Mouse (Mus musculus): ENCODE measurements around the gene Plekho2. TPM values are rescaled to one million over a fixed set of nuclear protein-coding genes. Genes with fewer than 3 reads are reported as not detected.

Gene Plekho2
- total and polyA plus RNA-seq, 2 experiments from 2014 or later: 8.3 to 21.0 TPM

DNA sequence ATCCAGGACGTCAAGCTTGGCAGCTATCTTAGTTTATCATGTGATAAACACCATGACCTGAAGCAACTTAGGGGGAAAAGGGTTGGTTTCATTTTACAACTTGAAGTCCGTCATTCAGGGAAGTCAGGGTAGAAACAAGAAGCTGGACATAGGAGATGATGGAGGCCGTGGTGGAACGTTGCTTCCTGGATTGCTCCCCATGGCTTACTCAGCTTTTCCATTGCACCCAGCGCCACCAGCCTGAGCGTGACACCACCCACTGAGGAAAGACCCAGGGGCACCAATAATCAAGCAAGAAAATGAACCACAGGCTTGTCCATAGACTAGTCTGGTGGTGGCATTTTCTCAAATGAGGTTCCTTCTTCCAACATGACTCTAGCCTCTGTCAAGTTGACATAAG lies 11.1 kb downstream of the Plekho2 start:
- no peak overlapping the region for H3K9ac ChIP-seq (replicated peaks; ENCODE audit: low read depth, low read length)
- H3K4me2 ChIP-seq (ENCODE audit: low read depth, low read length): no peak overlapping the region
- peak overlapping the region; percentile 64; the same call in 1 of the 2 replicates for H3K27ac ChIP-seq (ENCODE audit: low read depth)
- DNase-seq (ENCODE audit: low spot score) (no peak), ATAC-seq (ENCODE audit: insufficient read depth, low read depth) (no peak)
- no peaks in the 10 kb centered on the region for H3K9me3 ChIP-seq (replicated peaks; ENCODE audit: control insufficient read depth, low read length)
- H3K36me3 ChIP-seq (replicated peaks; ENCODE audit: control insufficient read depth, insufficient read depth, low read length): peaks cover 30% of the 10 kb centered on the region
- 82% methylated on average over 6 of the region's 6 CpGs for WGBS
- no peaks in the 10 kb centered on the region for H3K4me1 ChIP-seq (ENCODE audit: control insufficient read depth, insufficient read depth)
- H3K4me3 ChIP-seq (ENCODE audit: low read depth, low read length): no peak overlapping the region
- no peak for TF ChIP-seq EP300 (IDR thresholded peaks at IDR 0.05; ENCODE audit: low read depth)
- no peaks in the 10 kb centered on the region for H3K27me3 ChIP-seq (ENCODE audit: control insufficient read depth, insufficient read depth, low read length)

DNA sequence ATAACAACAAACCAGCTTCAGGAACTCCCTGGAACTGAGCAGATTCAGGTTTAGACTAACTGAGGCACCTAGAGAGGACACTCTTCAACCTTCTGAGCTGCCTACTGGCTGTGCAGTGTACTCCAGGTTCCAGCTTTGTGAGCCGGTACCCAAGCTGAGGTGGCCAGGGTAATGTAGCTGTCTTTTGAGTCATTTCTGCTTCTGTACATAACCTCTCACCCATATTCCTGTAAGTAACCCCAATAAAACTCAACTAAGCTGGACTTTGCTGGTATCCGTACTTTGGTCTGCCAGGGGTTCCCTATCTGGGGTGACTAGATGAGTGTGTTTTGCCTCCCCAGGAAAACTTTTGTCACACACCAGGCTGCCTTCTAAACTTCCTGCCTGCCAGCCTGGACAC lies 15.1 kb downstream of the Plekho2 start:
- no peak overlapping the region for H3K9ac ChIP-seq (replicated peaks; ENCODE audit: low read depth, low read length)

DNA sequence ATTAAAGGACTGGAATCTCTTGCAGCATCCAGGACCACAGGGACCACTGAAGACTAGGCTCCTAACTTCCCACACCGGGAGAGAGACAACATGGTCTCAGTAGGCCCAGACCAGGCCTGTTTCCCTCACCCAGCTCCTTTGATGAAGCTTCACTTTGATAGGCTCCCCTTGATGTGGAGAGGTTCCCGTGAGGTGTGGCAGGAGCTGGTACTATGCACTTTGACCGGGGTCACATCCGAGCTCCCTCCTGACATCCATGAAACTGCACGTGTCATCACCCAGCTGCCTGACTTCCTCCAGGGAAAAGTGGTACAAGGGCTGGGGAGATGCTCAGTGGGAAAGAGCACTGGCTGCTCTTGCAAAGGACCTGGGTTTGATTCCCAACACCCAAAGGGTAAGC lies 16.8 kb downstream of the Plekho2 start:
- DNase-seq (ENCODE audit: low spot score) (no peak), ATAC-seq (ENCODE audit: insufficient read depth, low read depth) (no peak)
- peaks cover 8% of the 10 kb centered on the region; the same call in 1 of the 2 replicates for H3K4me1 ChIP-seq (ENCODE audit: control insufficient read depth, insufficient read depth)
- no peak for TF ChIP-seq CTCF (IDR thresholded peaks at IDR 0.05; ENCODE audit: low read depth)
- no peak for TF ChIP-seq EP300 (IDR thresholded peaks at IDR 0.05; ENCODE audit: low read depth)
- H3K36me3 ChIP-seq (replicated peaks; ENCODE audit: control insufficient read depth, insufficient read depth, low read length): peaks cover 40% of the 10 kb centered on the region
- no peak overlapping the region for H3K9ac ChIP-seq (replicated peaks; ENCODE audit: low read depth, low read length)
- no peak overlapping the region for H3K27ac ChIP-seq (ENCODE audit: low read depth)
- H3K4me3 ChIP-seq (ENCODE audit: low read depth, low read length): no peak overlapping the region
- WGBS: 86% methylated on average over 5 of the region's 5 CpGs
- H3K4me2 ChIP-seq (ENCODE audit: low read depth, low read length): no peak overlapping the region
- H3K9me3 ChIP-seq (replicated peaks; ENCODE audit: control insufficient read depth, low read length): no peaks in the 10 kb centered on the region
- no peaks in the 10 kb centered on the region for H3K27me3 ChIP-seq (ENCODE audit: control insufficient read depth, insufficient read depth, low read length)

More for the DNA sequence above, 15.1 kb downstream of the Plekho2 start:
- Histone ChIP-seq H3K4me2 (ENCODE audit: low read depth, low read length) (no peak overlapping the region), H3K27me3 (ENCODE audit: control insufficient read depth, insufficient read depth, low read length) (no peaks in the 10 kb centered on the region), H3K27ac (ENCODE audit: low read depth) (no peak overlapping the region), H3K4me3 (ENCODE audit: low read depth, low read length) (no peak overlapping the region), H3K9me3 (replicated peaks; ENCODE audit: control insufficient read depth, low read length) (no peaks in the 10 kb centered on the region), H3K4me1 (ENCODE audit: control insufficient read depth, insufficient read depth) (peaks cover 8% of the 10 kb centered on the region; the same call in 1 of the 2 replicates), H3K36me3 (replicated peaks; ENCODE audit: control insufficient read depth, insufficient read depth, low read length) (peaks cover 26% of the 10 kb centered on the region)
- WGBS: 94% methylated on average over 2 of the region's 2 CpGs
- no peak for TF ChIP-seq EP300 (IDR thresholded peaks at IDR 0.05; ENCODE audit: low read depth)
- TF ChIP-seq CTCF (IDR thresholded peaks at IDR 0.05; ENCODE audit: low read depth): no peak
- no peak for ATAC-seq (ENCODE audit: insufficient read depth, low read depth)
- DNase-seq (ENCODE audit: low spot score): no peak

DNA sequence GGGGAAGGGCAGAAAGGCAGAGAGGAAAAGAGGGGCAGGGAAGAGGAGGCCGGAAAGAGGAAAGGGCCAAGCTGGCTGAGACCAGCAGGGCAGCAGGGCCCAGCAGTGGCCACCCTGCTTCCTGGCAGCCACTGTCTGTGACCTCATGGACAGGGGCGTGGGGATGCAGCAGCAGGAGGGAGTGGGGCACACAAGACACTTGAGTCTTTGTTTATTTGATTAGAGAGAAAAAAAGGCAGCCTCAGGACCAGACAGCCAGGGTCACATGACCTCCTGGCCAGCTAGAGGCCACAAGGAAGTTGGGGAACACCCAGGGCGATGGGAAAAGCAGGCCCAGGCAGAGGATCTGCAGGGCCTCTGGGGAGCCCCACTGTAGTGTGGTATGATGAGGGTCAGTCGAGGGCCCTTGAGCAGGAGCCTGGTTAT lies 17.7 kb downstream of the Plekho2 start:
- Histone ChIP-seq H3K36me3 (replicated peaks; ENCODE audit: control insufficient read depth, insufficient read depth, low read length) (peaks cover 48% of the 10 kb centered on the region), H3K9me3 (replicated peaks; ENCODE audit: control insufficient read depth, low read length) (no peaks in the 10 kb centered on the region), H3K9ac (replicated peaks; ENCODE audit: low read depth, low read length) (no peak overlapping the region), H3K4me2 (ENCODE audit: low read depth, low read length) (no peak overlapping the region), H3K4me3 (ENCODE audit: low read depth, low read length) (no peak overlapping the region), H3K4me1 (ENCODE audit: control insufficient read depth, insufficient read depth) (peaks cover 8% of the 10 kb centered on the region; the same call in 1 of the 2 replicates), H3K27ac (ENCODE audit: low read depth) (peak overlapping the region; percentile 36), H3K27me3 (ENCODE audit: control insufficient read depth, insufficient read depth, low read length) (no peaks in the 10 kb centered on the region)
- no peak for TF ChIP-seq CTCF (IDR thresholded peaks at IDR 0.05; ENCODE audit: low read depth)
- ATAC-seq (ENCODE audit: insufficient read depth, low read depth): peak; percentile 67
- no peak for DNase-seq (ENCODE audit: low spot score)
- WGBS: 48% methylated on average over 4 of the region's 4 CpGs

DNA sequence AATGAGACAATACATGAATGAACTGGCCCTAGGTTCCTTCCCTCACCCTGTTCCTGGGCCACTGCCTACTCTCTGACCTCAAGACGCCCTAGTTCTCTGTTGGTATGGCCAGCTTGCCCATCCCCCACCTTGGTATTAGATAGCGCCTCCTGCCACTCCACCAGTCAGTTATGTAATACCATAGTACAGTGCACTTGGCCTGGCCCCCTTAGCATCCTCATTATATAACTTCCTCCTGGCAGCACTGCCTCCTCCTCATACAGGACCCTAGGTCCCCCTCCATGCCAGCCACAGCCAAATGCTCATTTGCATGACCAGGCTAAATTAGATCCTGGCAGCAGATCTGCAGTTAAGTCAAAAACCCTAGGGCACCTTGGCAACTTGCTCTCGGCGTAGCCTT lies 18.8 kb downstream of the Plekho2 start:
- DNase-seq (ENCODE audit: low spot score) (no peak), ATAC-seq (ENCODE audit: insufficient read depth, low read depth) (no peak)
- peaks cover 54% of the 10 kb centered on the region for H3K36me3 ChIP-seq (replicated peaks; ENCODE audit: control insufficient read depth, insufficient read depth, low read length)
- no peak for TF ChIP-seq CTCF (IDR thresholded peaks at IDR 0.05; ENCODE audit: low read depth)
- no peak for TF ChIP-seq EP300 (IDR thresholded peaks at IDR 0.05; ENCODE audit: low read depth)
- H3K27ac ChIP-seq (ENCODE audit: low read depth): no peak overlapping the region
- H3K4me3 ChIP-seq (ENCODE audit: low read depth, low read length): no peak overlapping the region
- no peak overlapping the region for H3K9ac ChIP-seq (replicated peaks; ENCODE audit: low read depth, low read length)
- no peaks in the 10 kb centered on the region for H3K9me3 ChIP-seq (replicated peaks; ENCODE audit: control insufficient read depth, low read length)
- WGBS: 77% methylated on average over 4 of the region's 4 CpGs
- H3K4me2 ChIP-seq (ENCODE audit: low read depth, low read length): no peak overlapping the region
- peaks cover 8% of the 10 kb centered on the region; the same call in 1 of the 2 replicates for H3K4me1 ChIP-seq (ENCODE audit: control insufficient read depth, insufficient read depth)
- H3K27me3 ChIP-seq (ENCODE audit: control insufficient read depth, insufficient read depth, low read length): no peaks in the 10 kb centered on the region

DNA sequence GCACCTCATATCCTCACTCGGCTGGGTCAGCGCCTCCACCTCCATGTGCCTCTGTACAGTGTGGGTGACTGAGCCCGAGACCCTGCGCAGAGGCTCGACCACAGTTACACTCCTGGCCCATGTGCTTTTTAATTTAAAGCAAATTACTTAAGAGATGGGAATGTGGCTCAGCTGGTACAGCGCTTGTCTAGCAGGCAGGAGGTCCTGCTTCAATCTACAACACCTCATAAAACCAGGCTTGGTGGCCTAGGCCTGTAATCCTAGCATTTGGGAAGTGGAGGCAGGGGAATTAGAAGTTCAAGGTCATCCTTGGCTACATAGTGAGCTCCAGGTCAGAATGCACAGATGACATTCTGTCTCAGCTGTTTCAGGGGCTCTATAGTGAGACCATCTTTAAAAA lies 21.0 kb downstream of the Plekho2 start:
- DNase-seq (ENCODE audit: low spot score) (no peak), ATAC-seq (ENCODE audit: insufficient read depth, low read depth) (no peak)
- WGBS: 91% methylated on average over 6 of the region's 6 CpGs
- no peak overlapping the region for H3K4me3 ChIP-seq (ENCODE audit: low read depth, low read length)
- no peaks in the 10 kb centered on the region for H3K27me3 ChIP-seq (ENCODE audit: control insufficient read depth, insufficient read depth, low read length)
- no peak overlapping the region for H3K4me2 ChIP-seq (ENCODE audit: low read depth, low read length)
- TF ChIP-seq CTCF (IDR thresholded peaks at IDR 0.05; ENCODE audit: low read depth): no peak
- TF ChIP-seq EP300 (IDR thresholded peaks at IDR 0.05; ENCODE audit: low read depth): no peak
- no peaks in the 10 kb centered on the region for H3K9me3 ChIP-seq (replicated peaks; ENCODE audit: control insufficient read depth, low read length)
- H3K9ac ChIP-seq (replicated peaks; ENCODE audit: low read depth, low read length): no peak overlapping the region
- peaks cover 8% of the 10 kb centered on the region; the same call in 1 of the 2 replicates for H3K4me1 ChIP-seq (ENCODE audit: control insufficient read depth, insufficient read depth)
- H3K27ac ChIP-seq (ENCODE audit: low read depth): no peak overlapping the region
- H3K36me3 ChIP-seq (replicated peaks; ENCODE audit: control insufficient read depth, insufficient read depth, low read length): peaks cover 51% of the 10 kb centered on the region

Data from heart, postnatal 0 days (tissue).